Mouse (Mus musculus) liver, embryonic 11.5 days (tissue): Measurements from ENCODE around the gene Pom121. TPM values are rescaled to one million over a fixed set of nuclear protein-coding genes. Genes with fewer than 3 reads are reported as not detected.

Experiments
- ATAC-seq: fragments of 200-750 bp; cut with Nextera tagmentation; replicated peaks from 2 replicates; pipeline ENCODE4 v1.8.0; 2017; ENCODE audit warnings: moderate number of reproducible peaks, mild to moderate bottlenecking, moderate TSS enrichment, moderate library complexity; ENCODE audit not compliant: low FRiP score
- DNase-seq: peaks from one replicate; pipeline ENCODE4 v3.0.0-alpha.2; 2017; ENCODE audit warnings: low spot score
- H3K27ac ChIP-seq: fragments of 300-500 bp; sonication (generic); 2 replicates; pipeline ENCODE4 v1.5.1; 2014; ENCODE audit warnings: mild to moderate bottlenecking, low read depth, low read length, control low read depth
- H3K27me3 ChIP-seq: fragments of 300-500 bp; sonication (generic); replicated peaks from 2 replicates; pipeline ENCODE4 v1.6.1; 2014; ENCODE audit warnings: low read length, mixed read lengths; ENCODE audit not compliant: control insufficient read depth, insufficient read depth
- H3K36me3 ChIP-seq: fragments of 300-500 bp; sonication (generic); 2 replicates; pipeline ENCODE4 v1.6.1; 2014; ENCODE audit warnings: mild to moderate bottlenecking, low read length, moderate library complexity, mixed read lengths; ENCODE audit not compliant: control insufficient read depth, insufficient read depth
- H3K4me1 ChIP-seq: fragments of 300-500 bp; sonication (generic); replicated peaks from 2 replicates; pipeline ENCODE4 v1.6.1; 2014; ENCODE audit warnings: low read length, mixed read lengths; ENCODE audit not compliant: control insufficient read depth, insufficient read depth
- H3K4me2 ChIP-seq: fragments of 300-500 bp; sonication (generic); 2 replicates; pipeline ENCODE4 v1.6.1; 2014; ENCODE audit warnings: mild to moderate bottlenecking, control low read depth, moderate library complexity
- H3K4me3 ChIP-seq: fragments of 300-500 bp; sonication (generic); 2 replicates; pipeline ENCODE4 v1.5.1; 2014; ENCODE audit warnings: low read depth, low read length, control low read depth
- H3K9ac ChIP-seq: fragments of 300-500 bp; sonication (generic); 2 replicates; pipeline ENCODE4 v1.6.1; 2014; ENCODE audit warnings: low read depth, low read length, control low read depth
- H3K9me3 ChIP-seq: fragments of 300-500 bp; sonication (generic); 2 replicates; pipeline ENCODE4 v1.6.1; 2016; ENCODE audit warnings: low read length, inconsistent platforms, mixed read lengths; ENCODE audit not compliant: control insufficient read depth
- WGBS: fragments of 180-500 bp; shearing (Covaris S2); extraction: QIAGEN DNeasy Blood & Tissue Kit; methylation state at CpG from one replicate; pipeline ENCODE4 v1.1.7; 2014; 5-methylcytosine and 5-hydroxymethylcytosine counted together
- microRNA-seq: library from miRNA; unstranded; fragments of <30 nt; microRNA quantifications from one replicate; pipeline ENCODE4, GENCODE M21; 2017; ENCODE audit warnings: borderline number of aligned reads
- polyA plus RNA-seq: library from polyadenylated mRNA; unstranded; fragments of >200 nt; fragmentation: Nextera tagmentation; extraction: Ambion mirVana; gene quantifications from 2 replicates; pipeline ENCODE4 v1.2.1, GENCODE M21; 2014

Pom121 gene
- polyA plus RNA-seq, 1 experiment from 2014 or later, result 19.7 TPM

- 72% methylated on average over 7 of the region's 7 CpGs for WGBS
- Histone ChIP-seq H3K4me1 (no peaks in the 10 kb centered on the region), H3K4me2 (no peak overlapping the region), H3K9ac (no peak overlapping the region), H3K4me3 (no peak overlapping the region), H3K9me3 (no peaks in the 10 kb centered on the region), H3K36me3 (no peaks in the 10 kb centered on the region), H3K27me3 (no peaks in the 10 kb centered on the region), H3K27ac (no peak overlapping the region)
- ATAC-seq (no peak), DNase-seq (no peak)
Observed at GRCm38 (mm10) chr5:135345989-135346388, 48.4 kb downstream of the Pom121 start.

GRCm38 (mm10) chr5:135337575-135337974 lies 56.8 kb downstream of the Pom121 start:
- H3K36me3 ChIP-seq, result no peaks in the 10 kb centered on the region
- no peak for ATAC-seq
- no peaks in the 10 kb centered on the region for H3K4me1 ChIP-seq
- no peaks in the 10 kb centered on the region for H3K9me3 ChIP-seq
- H3K27me3 ChIP-seq, result no peaks in the 10 kb centered on the region
- H3K9ac ChIP-seq, result no peak overlapping the region
- H3K4me3 ChIP-seq, result no peak overlapping the region
- no peak overlapping the region for H3K4me2 ChIP-seq
- DNase-seq, result no peak
- WGBS, result 39% methylated on average over 3 of the region's 3 CpGs
- H3K27ac ChIP-seq, result no peak overlapping the region

GRCm38 (mm10) chr5:135331161-135331560 lies 63.2 kb downstream of the Pom121 start:
- no peaks in the 10 kb centered on the region for H3K27me3 ChIP-seq
- H3K9me3 ChIP-seq, result no peaks in the 10 kb centered on the region
- no peak overlapping the region for H3K9ac ChIP-seq
- H3K27ac ChIP-seq, result no peak overlapping the region
- no peak overlapping the region for H3K4me2 ChIP-seq
- DNase-seq (peak; percentile 7), ATAC-seq (no peak)
- no peaks in the 10 kb centered on the region for H3K4me1 ChIP-seq
- no peak overlapping the region for H3K4me3 ChIP-seq
- 79% methylated on average over 6 of the region's 6 CpGs for WGBS
- no peaks in the 10 kb centered on the region for H3K36me3 ChIP-seq

GRCm38 (mm10) chr5:135330201-135330600 lies 64.1 kb downstream of the Pom121 start:
- no peak overlapping the region for H3K27ac ChIP-seq
- no peaks in the 10 kb centered on the region for H3K4me1 ChIP-seq
- H3K27me3 ChIP-seq, result no peaks in the 10 kb centered on the region
- H3K9ac ChIP-seq, result no peak overlapping the region
- H3K4me3 ChIP-seq, result no peak overlapping the region
- ATAC-seq, result no peak
- no peaks in the 10 kb centered on the region for H3K9me3 ChIP-seq
- no peak overlapping the region for H3K4me2 ChIP-seq
- peak; percentile 27 for DNase-seq
- H3K36me3 ChIP-seq, result no peaks in the 10 kb centered on the region
- 77% methylated on average over 5 of the region's 5 CpGs for WGBS

- 66% methylated on average over 4 of the region's 4 CpGs for WGBS
- DNase-seq (peak; percentile 11), ATAC-seq (no peak)
Observed at GRCm38 (mm10) chr5:135329471-135329870, 64.9 kb downstream of the Pom121 start.

More at GRCm38 (mm10) chr5:135329471-135329870, 64.9 kb downstream of the Pom121 start:
- H3K9me3 ChIP-seq, result no peaks in the 10 kb centered on the region
- H3K4me2 ChIP-seq, result no peak overlapping the region
- no peaks in the 10 kb centered on the region for H3K4me1 ChIP-seq
- H3K9ac ChIP-seq, result no peak overlapping the region
- no peaks in the 10 kb centered on the region for H3K36me3 ChIP-seq
- no peak overlapping the region for H3K27ac ChIP-seq
- H3K27me3 ChIP-seq, result no peaks in the 10 kb centered on the region
- H3K4me3 ChIP-seq, result no peak overlapping the region

Small RNAs within 50 kb of the gene (microRNA-seq; reads per million reads assigned to microRNA genes)
- not detected for gene Mir7033

Other genes starting within 250 kb of the Pom121 start
- gene Tbl2, start 244.9 kb downstream of the Pom121 start, polyA plus RNA-seq, result 24.6 and 29.2 TPM in 2 replicates
- gene Bcl7b, start 226.3 kb downstream of the Pom121 start, polyA plus RNA-seq, result 52.5 and 52.9 TPM in 2 replicates
- 47.2 and 50.8 TPM in 2 replicates for gene Baz1b, start 207.3 kb downstream of the Pom121 start, polyA plus RNA-seq
- 0.47 and 0.58 TPM in 2 replicates for gene Fzd9, start 143.3 kb downstream of the Pom121 start, polyA plus RNA-seq
- gene Fkbp6, start 44.5 kb downstream of the Pom121 start, polyA plus RNA-seq, result 0.40 TPM in 1 of 2 replicates, not detected in the other
- gene Trim50, start 41.3 kb downstream of the Pom121 start, polyA plus RNA-seq, result not detected in 2 replicates
- gene Nsun5, start 24.6 kb downstream of the Pom121 start, polyA plus RNA-seq, result 32.7 and 42.2 TPM in 2 replicates
- 16.3 and 17.5 TPM in 2 replicates for gene Hip1, start 150.6 kb upstream of the Pom121 start, polyA plus RNA-seq
- not detected in 2 replicates for gene Ccl26, start 169.0 kb upstream of the Pom121 start, polyA plus RNA-seq
- 7.9 and 8.5 TPM in 2 replicates for gene Ccl24, start 178.5 kb upstream of the Pom121 start, polyA plus RNA-seq
- gene Rhbdd2, start 238.1 kb upstream of the Pom121 start, polyA plus RNA-seq, result 25.0 and 27.8 TPM in 2 replicates